Mouse (Mus musculus) ES-Bruce4 (cell line): ENCODE measurements around the gene Ddo.

Source experiments
- CTCF ChIP-seq: IDR thresholded peaks from one replicate; pipeline ENCODE4 v1.8.1; 2011; ENCODE audit warnings: low read depth, low read length
- POLR2A ChIP-seq: IDR thresholded peaks from one replicate; pipeline ENCODE4 v1.8.1; 2011; ENCODE audit warnings: low read length; ENCODE audit not compliant: insufficient read depth

GRCm38 (mm10) chr10:40583584-40584255 is 46.1 kb upstream of the Ddo start:
- TF ChIP-seq POLR2A (no peak), CTCF (no peak)
